Mouse (Mus musculus): ENCODE measurements around the gene Drosha.

GRCm38 (mm10) chr15:12889909-12890308 lies 65.3 kb downstream of the Drosha start:
- TF ChIP-seq POLR2A (IDR thresholded peaks at IDR 0.05; ENCODE audit: low read depth, low read length) = no peak
- no peak for TF ChIP-seq CTCF (IDR thresholded peaks at IDR 0.05; ENCODE audit: extremely low read depth, insufficient read depth, insufficient read length, insufficient replicate concordance)
